Mouse (Mus musculus) forebrain, embryonic 15.5 days (tissue): ENCODE measurements around the gene Capzb. TPM values are rescaled to one million over a fixed set of nuclear protein-coding genes. Genes with fewer than 3 reads are reported as not detected.

Experiments used
- ATAC-seq: fragments of 200-750 bp; cut with Nextera tagmentation; replicated peaks from 2 replicates; pipeline ENCODE4 v1.8.0; 2017; ENCODE audit warnings: mild to moderate bottlenecking, moderate TSS enrichment, moderate library complexity
- H3K27ac ChIP-seq: fragments of 300-500 bp; sonication (generic); replicated peaks from 2 replicates; pipeline ENCODE4 v1.5.1; 2015; ENCODE audit warnings: mild to moderate bottlenecking, inconsistent platforms
- H3K27me3 ChIP-seq: fragments of 300-500 bp; sonication (generic); 2 replicates; pipeline ENCODE4 v1.6.1; 2015; ENCODE audit warnings: inconsistent platforms
- H3K36me3 ChIP-seq: fragments of 300-500 bp; sonication (generic); 2 replicates; pipeline ENCODE4 v1.6.1; 2015; ENCODE audit warnings: mild to moderate bottlenecking, inconsistent platforms
- H3K4me1 ChIP-seq: fragments of 300-500 bp; sonication (generic); 2 replicates; pipeline ENCODE4 v1.6.1; 2015; ENCODE audit warnings: inconsistent platforms
- H3K4me2 ChIP-seq: fragments of 300-500 bp; sonication (generic); replicated peaks from 2 replicates; pipeline ENCODE4 v1.6.1; 2015; ENCODE audit warnings: mild to moderate bottlenecking, inconsistent platforms
- H3K4me3 ChIP-seq: fragments of 300-500 bp; sonication (generic); 2 replicates; pipeline ENCODE4 v1.5.1; 2015; ENCODE audit warnings: mild to moderate bottlenecking, inconsistent platforms
- H3K9ac ChIP-seq: fragments of 300-500 bp; sonication (generic); replicated peaks from 2 replicates; pipeline ENCODE4 v1.6.1; 2015; ENCODE audit warnings: mild to moderate bottlenecking, inconsistent platforms
- H3K9me3 ChIP-seq: fragments of 300-500 bp; sonication (generic); 2 replicates; pipeline ENCODE4 v1.6.1; 2016; ENCODE audit warnings: inconsistent platforms
- WGBS: fragments of 180-500 bp; shearing (Covaris S2); methylation state at CpG from one replicate; pipeline ENCODE4 v1.1.7; 2015; ENCODE audit warnings: mixed read lengths; 5-methylcytosine and 5-hydroxymethylcytosine counted together
- polyA plus RNA-seq: library from polyadenylated mRNA; unstranded; fragments of >200 nt; fragmentation: Nextera tagmentation; extraction: Ambion mirVana; gene quantifications from 2 replicates; pipeline ENCODE4 v1.2.1, GENCODE M21; 2015

Gene Capzb
- polyA plus RNA-seq, 1 experiment from 2014 or later: 323 TPM

- Histone ChIP-seq H3K4me1 (no peaks in the 10 kb centered on the region), H3K9me3 (no peaks in the 10 kb centered on the region), H3K27ac (no peak overlapping the region), H3K4me3 (no peak overlapping the region), H3K9ac (no peak overlapping the region), H3K36me3 (no peaks in the 10 kb centered on the region), H3K4me2 (no peak overlapping the region), H3K27me3 (no peaks in the 10 kb centered on the region)
- WGBS: 89% methylated on average over 5 of the region's 5 CpGs
- no peak for ATAC-seq
Measured at GRCm38 (mm10) chr4:139185766-139186442, 6.8 kb upstream of the Capzb start.

- ATAC-seq: no peak
- H3K27ac ChIP-seq: no peak overlapping the region
- H3K36me3 ChIP-seq: no peaks in the 10 kb centered on the region
- H3K4me1 ChIP-seq: peaks cover 13% of the 10 kb centered on the region
- no peak overlapping the region for H3K4me3 ChIP-seq
- H3K27me3 ChIP-seq: no peaks in the 10 kb centered on the region
- no peaks in the 10 kb centered on the region for H3K9me3 ChIP-seq
- WGBS: 87% methylated on average over 11 of the region's 11 CpGs
- no peak overlapping the region for H3K9ac ChIP-seq
- H3K4me2 ChIP-seq: no peak overlapping the region
Measured at GRCm38 (mm10) chr4:139187930-139188329, 4.8 kb upstream of the Capzb start.

GRCm38 (mm10) chr4:139191605-139192498 is 847 bp upstream of the Capzb start:
- H3K4me1 ChIP-seq: peaks cover 40% of the 10 kb centered on the region
- WGBS: 19% methylated on average over 19 of the region's 19 CpGs
- H3K9ac ChIP-seq: peak overlapping the region; percentile 89
- peak overlapping the region; percentile 98 for H3K4me3 ChIP-seq
- no peaks in the 10 kb centered on the region for H3K9me3 ChIP-seq
- ATAC-seq: no peak
- H3K4me2 ChIP-seq: peak overlapping the region; percentile 81
- no peaks in the 10 kb centered on the region for H3K27me3 ChIP-seq
- H3K36me3 ChIP-seq: no peaks in the 10 kb centered on the region
- peak overlapping the region; percentile 92 for H3K27ac ChIP-seq

DNA sequence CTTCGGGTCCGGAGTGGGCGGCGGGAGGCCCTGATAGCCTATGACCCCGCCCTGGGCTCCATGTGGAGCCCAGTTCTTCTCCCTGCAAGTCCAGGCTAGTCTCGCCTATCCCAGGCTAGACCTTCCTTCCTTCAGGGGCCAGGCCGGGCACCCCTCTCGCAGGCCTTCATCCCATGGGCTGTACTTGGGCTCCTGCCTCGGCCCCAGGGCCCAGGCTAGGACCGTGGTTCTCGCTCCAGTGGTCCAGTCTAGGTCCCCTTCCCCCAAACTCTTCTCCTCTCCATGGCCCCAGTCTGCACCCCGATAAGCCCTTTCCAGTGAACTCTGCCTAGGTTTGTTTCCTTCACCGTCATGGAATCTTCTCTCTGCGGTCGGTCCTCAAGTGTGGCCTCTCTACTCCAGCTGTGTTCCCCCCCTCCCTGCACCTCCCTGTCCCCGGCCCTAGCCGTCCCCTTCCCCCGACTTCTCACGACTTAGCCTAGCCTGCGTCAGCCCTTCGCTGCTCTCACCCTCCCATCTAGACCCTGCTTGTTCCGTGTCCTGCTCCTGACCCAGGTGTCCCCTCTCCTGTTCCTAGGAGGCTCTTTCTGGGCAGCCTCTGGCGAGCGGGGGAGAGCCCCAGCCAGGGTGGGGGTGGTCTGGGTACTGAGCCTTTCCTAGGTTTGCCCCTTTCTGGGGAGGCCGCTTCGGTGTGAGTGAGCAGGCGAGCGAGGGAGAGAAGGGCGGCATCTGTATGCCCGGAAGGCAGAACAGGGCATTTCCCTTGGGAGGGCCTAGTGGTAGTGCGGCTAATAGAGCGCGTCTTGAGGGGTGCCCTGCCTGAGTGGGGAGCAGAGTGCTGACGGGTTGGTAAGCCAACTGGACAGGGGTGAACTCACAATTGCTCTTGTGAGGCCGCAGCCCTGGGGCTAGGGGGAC is 736 bp downstream of the Capzb start:
- Histone ChIP-seq H3K4me2 (peak overlapping the region; percentile 81), H3K27me3 (no peaks in the 10 kb centered on the region), H3K4me1 (peaks cover 40% of the 10 kb centered on the region), H3K9ac (peak overlapping the region; percentile 94), H3K9me3 (no peaks in the 10 kb centered on the region), H3K27ac (peak overlapping the region; percentile 92), H3K4me3 (peak overlapping the region; percentile 98), H3K36me3 (no peaks in the 10 kb centered on the region)
- 9% methylated on average over 35 of the region's 35 CpGs for WGBS
- peak; percentile 21 for ATAC-seq

- Histone ChIP-seq H3K9ac (no peak overlapping the region), H3K9me3 (no peaks in the 10 kb centered on the region), H3K4me1 (peaks cover 40% of the 10 kb centered on the region), H3K36me3 (no peaks in the 10 kb centered on the region), H3K4me2 (no peak overlapping the region), H3K27ac (no peak overlapping the region), H3K4me3 (no peak overlapping the region), H3K27me3 (no peaks in the 10 kb centered on the region)
- 84% methylated on average over 5 of the region's 5 CpGs for WGBS
- ATAC-seq: no peak
Measured at GRCm38 (mm10) chr4:139195101-139195500, 2.4 kb downstream of the Capzb start.

DNA sequence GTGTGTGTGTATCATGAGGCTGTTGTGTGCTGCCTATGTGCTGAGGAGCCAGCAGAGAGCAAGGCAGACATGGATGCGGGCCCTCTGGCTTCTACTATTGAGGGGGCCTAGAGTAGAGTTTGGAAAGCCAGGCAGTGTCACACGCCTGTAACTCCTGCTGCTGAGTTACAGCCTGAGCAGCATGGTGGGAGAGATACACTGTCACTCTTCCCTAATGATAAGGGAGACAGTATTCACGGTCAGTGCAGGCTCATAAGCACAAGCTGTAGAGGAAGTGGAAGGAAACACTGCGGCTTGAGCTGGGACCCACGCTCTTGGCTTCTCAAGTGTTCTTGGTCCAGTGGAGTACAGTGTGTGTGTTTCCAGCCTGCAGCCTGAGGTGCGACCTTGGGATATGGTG is 3.8 kb downstream of the Capzb start:
- Histone ChIP-seq H3K9ac (no peak overlapping the region), H3K4me2 (no peak overlapping the region), H3K4me1 (peaks cover 35% of the 10 kb centered on the region), H3K36me3 (0 out of 2 replicates have a peak, but pooled peaks cover 2% of the 10 kb centered on the region), H3K9me3 (no peaks in the 10 kb centered on the region), H3K27ac (no peak overlapping the region), H3K27me3 (no peaks in the 10 kb centered on the region), H3K4me3 (no peak overlapping the region)
- WGBS: 94% methylated on average over 6 of the region's 6 CpGs
- ATAC-seq: no peak

- Histone ChIP-seq H3K4me1 (peaks cover 30% of the 10 kb centered on the region), H3K27me3 (no peaks in the 10 kb centered on the region), H3K9ac (no peak overlapping the region), H3K9me3 (no peaks in the 10 kb centered on the region), H3K27ac (no peak overlapping the region), H3K4me3 (no peak overlapping the region), H3K36me3 (peaks cover 5% of the 10 kb centered on the region; the same call in 1 of the 2 replicates), H3K4me2 (no peak overlapping the region)
- ATAC-seq: no peak
- WGBS: 85% methylated on average over 6 of the region's 6 CpGs
Measured at GRCm38 (mm10) chr4:139196949-139197348, 4.2 kb downstream of the Capzb start.

GRCm38 (mm10) chr4:139197453-139197852 is 4.8 kb downstream of the Capzb start:
- peaks cover 27% of the 10 kb centered on the region for H3K4me1 ChIP-seq
- H3K27me3 ChIP-seq: no peaks in the 10 kb centered on the region
- no peak for ATAC-seq
- no peaks in the 10 kb centered on the region for H3K9me3 ChIP-seq
- peaks cover 5% of the 10 kb centered on the region; the same call in 1 of the 2 replicates for H3K36me3 ChIP-seq
- no peak overlapping the region for H3K9ac ChIP-seq
- H3K4me3 ChIP-seq: no peak overlapping the region
- no peak overlapping the region for H3K4me2 ChIP-seq
- 92% methylated on average over 5 of the region's 5 CpGs for WGBS
- H3K27ac ChIP-seq: no peak overlapping the region

GRCm38 (mm10) chr4:139198004-139198689 is 5.4 kb downstream of the Capzb start:
- no peak overlapping the region for H3K4me2 ChIP-seq
- no peak overlapping the region for H3K9ac ChIP-seq
- 83% methylated on average over 9 of the region's 9 CpGs for WGBS
- no peak for ATAC-seq
- H3K36me3 ChIP-seq: peaks cover 5% of the 10 kb centered on the region; the same call in 1 of the 2 replicates
- H3K9me3 ChIP-seq: no peaks in the 10 kb centered on the region
- H3K27me3 ChIP-seq: no peaks in the 10 kb centered on the region
- H3K27ac ChIP-seq: no peak overlapping the region
- H3K4me1 ChIP-seq: peaks cover 27% of the 10 kb centered on the region
- H3K4me3 ChIP-seq: no peak overlapping the region

- Histone ChIP-seq H3K9me3 (no peaks in the 10 kb centered on the region), H3K27me3 (no peaks in the 10 kb centered on the region), H3K36me3 (peaks cover 5% of the 10 kb centered on the region; the same call in 1 of the 2 replicates), H3K4me3 (no peak overlapping the region), H3K4me2 (no peak overlapping the region), H3K9ac (no peak overlapping the region), H3K4me1 (peaks cover 17% of the 10 kb centered on the region), H3K27ac (no peak overlapping the region)
- 91% methylated on average over 9 of the region's 9 CpGs for WGBS
- no peak for ATAC-seq
Measured at GRCm38 (mm10) chr4:139199126-139199525, 6.4 kb downstream of the Capzb start.

DNA sequence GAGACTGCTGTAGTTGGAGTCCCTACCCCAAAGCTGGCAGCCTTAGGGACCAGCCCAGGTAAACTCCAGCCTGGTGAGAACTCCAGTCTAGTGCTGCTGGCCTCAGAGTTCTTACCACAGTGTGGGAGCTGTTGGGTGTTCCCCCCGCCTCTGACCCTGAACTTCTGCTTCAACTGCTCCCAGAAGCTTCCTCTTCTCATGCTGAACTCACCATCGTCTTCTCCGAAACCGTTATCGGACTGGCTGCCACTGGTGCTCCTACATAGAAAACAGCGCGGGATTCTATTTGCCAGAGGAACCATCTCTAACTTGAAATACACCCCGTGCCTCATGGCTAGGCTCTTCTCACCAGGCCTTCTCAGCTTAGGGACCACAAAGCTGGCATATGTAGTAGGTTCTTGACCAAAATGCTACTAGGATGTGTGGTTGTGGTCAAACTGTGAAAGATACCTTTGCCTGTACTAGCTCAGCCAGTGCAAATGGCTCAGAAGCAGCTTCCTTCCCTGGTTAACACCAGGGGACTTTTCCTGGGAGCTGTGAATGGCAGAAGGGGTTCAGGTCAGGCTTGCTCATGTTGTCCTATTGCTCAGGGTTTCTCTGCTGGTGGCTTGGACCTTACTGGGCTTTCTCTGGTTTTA is 7.1 kb downstream of the Capzb start:
- peaks cover 5% of the 10 kb centered on the region; the same call in 1 of the 2 replicates for H3K36me3 ChIP-seq
- WGBS: 95% methylated on average over 8 of the region's 8 CpGs
- no peaks in the 10 kb centered on the region for H3K27me3 ChIP-seq
- no peak overlapping the region for H3K9ac ChIP-seq
- H3K4me1 ChIP-seq: peaks cover 10% of the 10 kb centered on the region
- no peak for ATAC-seq
- no peak overlapping the region for H3K4me3 ChIP-seq
- H3K27ac ChIP-seq: no peak overlapping the region
- H3K4me2 ChIP-seq: no peak overlapping the region
- H3K9me3 ChIP-seq: no peaks in the 10 kb centered on the region
